Mouse (Mus musculus): Measurements from ENCODE around the gene Gm9045. TPM values are rescaled to one million over a fixed set of nuclear protein-coding genes. Genes with fewer than 3 reads are reported as not detected.
"Not testable (repeated sequence)": the region's sequence is repeated elsewhere in the genome, so short reads cannot be mapped to it uniquely, and the experiment has no call there.

The Gm9045 gene
- polyA plus RNA-seq, 1 experiment from 2014 or later: 0.08 TPM

GRCm38 (mm10) chr10:118319024-118319423, 18.6 kb downstream of the Gm9045 start:
- H3K4me3 ChIP-seq (replicated peaks; ENCODE audit: low read depth, low read length): no peak overlapping the region
- H3K9me3 ChIP-seq (replicated peaks; ENCODE audit: low read length): no peaks in the 10 kb centered on the region
- no peaks in the 10 kb centered on the region for H3K4me1 ChIP-seq (replicated peaks; ENCODE audit: insufficient read depth, low read length)
- H3K9ac ChIP-seq (ENCODE audit: low read depth, low read length): no peak overlapping the region
- DNase-seq (ENCODE audit: low spot score): no peak
- no peak for ATAC-seq (replicated peaks; ENCODE audit: low FRiP score, low read depth)
- 79% methylated on average over 8 of the region's 8 CpGs for WGBS
- H3K36me3 ChIP-seq (ENCODE audit: insufficient read depth, low read length): no peaks in the 10 kb centered on the region
- H3K27ac ChIP-seq: no peak overlapping the region
- H3K27me3 ChIP-seq (ENCODE audit: insufficient read depth, low read length): no peaks in the 10 kb centered on the region
- no peak for TF ChIP-seq CTCF (IDR thresholded peaks at IDR 0.05; ENCODE audit: low read depth)
- no peak overlapping the region for H3K4me2 ChIP-seq (ENCODE audit: low read length)

DNA sequence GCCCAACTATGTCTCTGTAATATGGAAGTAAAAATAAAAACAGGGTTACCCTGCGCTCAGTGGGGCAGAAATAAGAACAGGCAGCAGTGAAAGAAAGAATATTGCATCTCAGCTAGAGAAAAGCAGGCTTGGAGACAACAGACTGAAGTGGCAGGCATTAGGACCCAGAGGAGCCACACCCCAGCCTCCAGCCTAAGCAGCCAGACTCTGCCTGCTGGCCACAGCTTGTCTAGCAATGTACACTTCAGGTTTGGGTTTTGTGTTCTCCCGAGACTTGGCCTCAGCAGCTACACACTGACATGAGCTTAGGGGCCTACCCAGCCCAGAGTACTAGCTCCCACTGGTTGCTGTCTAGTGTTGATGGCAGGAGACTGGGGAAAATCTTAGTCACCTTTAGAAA, 35.5 kb downstream of the Gm9045 start:
- not testable (repeated sequence) for ATAC-seq (replicated peaks; ENCODE audit: low FRiP score, low read depth); H3K4me2 ChIP-seq (ENCODE audit: low read length); H3K27ac ChIP-seq; H3K9me3 ChIP-seq (replicated peaks; ENCODE audit: low read length); H3K9ac ChIP-seq (ENCODE audit: low read depth, low read length); H3K4me1 ChIP-seq (replicated peaks; ENCODE audit: insufficient read depth, low read length); H3K4me3 ChIP-seq (replicated peaks; ENCODE audit: low read depth, low read length); H3K36me3 ChIP-seq (ENCODE audit: insufficient read depth, low read length); DNase-seq (ENCODE audit: low spot score); H3K27me3 ChIP-seq (ENCODE audit: insufficient read depth, low read length)
- 35% methylated on average over 2 of the region's 2 CpGs for WGBS

GRCm38 (mm10) chr10:118294938-118295337, 42.7 kb downstream of the Gm9045 start, which contains the start of gene Iltifb:
Gene Iltifb, minus strand, starts transcription at chr10:118295038.
- H3K9ac ChIP-seq (ENCODE audit: low read depth, low read length): no peak within 1 kb of the TSS
- H3K4me1 ChIP-seq (replicated peaks; ENCODE audit: insufficient read depth, low read length): no peaks in the 10 kb centered on the region
- H3K9me3 ChIP-seq (replicated peaks; ENCODE audit: low read length): no peaks in the 10 kb centered on the region
- no peaks in the 10 kb centered on the region for H3K36me3 ChIP-seq (ENCODE audit: insufficient read depth, low read length)
- H3K27me3 ChIP-seq (ENCODE audit: insufficient read depth, low read length): no peaks in the 10 kb centered on the region
- no peak for DNase-seq (ENCODE audit: low spot score)
- no peak for ATAC-seq (replicated peaks; ENCODE audit: low FRiP score, low read depth)
- no peak within 1 kb of the TSS for H3K4me2 ChIP-seq (ENCODE audit: low read length)
- no peak for TF ChIP-seq CTCF (IDR thresholded peaks at IDR 0.05; ENCODE audit: low read depth)
- no peak within 1 kb of the TSS for H3K4me3 ChIP-seq (replicated peaks; ENCODE audit: low read depth, low read length)
- H3K27ac ChIP-seq: no peak within 1 kb of the TSS
- 95% methylated on average over 6 of the region's 6 CpGs for WGBS

Other genes starting within 250 kb of the Gm9045 start
- 16.1 and 19.4 TPM in 2 replicates for gene Mdm1, start 196.0 kb downstream of the Gm9045 start, polyA plus RNA-seq (2015; fragmentation: Nextera tagmentation; extraction: Ambion mirVana)
- gene Il22, start 132.9 kb downstream of the Gm9045 start, polyA plus RNA-seq (2015; fragmentation: Nextera tagmentation; extraction: Ambion mirVana): not detected in 2 replicates
- not detected in 2 replicates for gene Gm32717, start 97.1 kb downstream of the Gm9045 start, polyA plus RNA-seq (2015; fragmentation: Nextera tagmentation; extraction: Ambion mirVana)
- gene Gm32802, start 79.1 kb downstream of the Gm9045 start, polyA plus RNA-seq (2015; fragmentation: Nextera tagmentation; extraction: Ambion mirVana): not detected in 2 replicates
- gene Iltifb, start 42.8 kb downstream of the Gm9045 start, polyA plus RNA-seq (2015; fragmentation: Nextera tagmentation; extraction: Ambion mirVana): not detected in 2 replicates
- 0.06 TPM in 1 of 2 replicates, not detected in the other for gene Gm9040, start 10.9 kb downstream of the Gm9045 start, polyA plus RNA-seq (2015; fragmentation: Nextera tagmentation; extraction: Ambion mirVana)
- 0.06 TPM in 1 of 2 replicates, not detected in the other for gene Gm9044, start 5.4 kb downstream of the Gm9045 start, polyA plus RNA-seq (2015; fragmentation: Nextera tagmentation; extraction: Ambion mirVana)
- not detected in 2 replicates for gene Gm9046, start 5.4 kb upstream of the Gm9045 start, polyA plus RNA-seq (2015; fragmentation: Nextera tagmentation; extraction: Ambion mirVana)
- gene Gm9048, start 10.8 kb upstream of the Gm9045 start, polyA plus RNA-seq (2015; fragmentation: Nextera tagmentation; extraction: Ambion mirVana): not detected in 2 replicates
- 0.08 and 0.11 TPM in 2 replicates for gene Gm9049, start 16.3 kb upstream of the Gm9045 start, polyA plus RNA-seq (2015; fragmentation: Nextera tagmentation; extraction: Ambion mirVana)
- gene Ifng, start 103.2 kb upstream of the Gm9045 start, polyA plus RNA-seq (2015; fragmentation: Nextera tagmentation; extraction: Ambion mirVana): not detected in 2 replicates